Mouse (Mus musculus) stomach, postnatal 0 days (tissue): ENCODE measurements around the gene Ovol2.
A peak's percentile ranks its signal among the peaks of the same experiment; 100 is the strongest.

Source experiments
- CTCF ChIP-seq: IDR thresholded peaks from 2 replicates; pipeline ENCODE4 v1.5.1; 2016; ENCODE audit warnings: antibody characterized with exemption, low read depth, mild to moderate bottlenecking, moderate library complexity
- EP300 ChIP-seq: optimal IDR thresholded peaks from 2 replicates; pipeline ENCODE3; 2016; ENCODE audit warnings: antibody characterized with exemption

DNA sequence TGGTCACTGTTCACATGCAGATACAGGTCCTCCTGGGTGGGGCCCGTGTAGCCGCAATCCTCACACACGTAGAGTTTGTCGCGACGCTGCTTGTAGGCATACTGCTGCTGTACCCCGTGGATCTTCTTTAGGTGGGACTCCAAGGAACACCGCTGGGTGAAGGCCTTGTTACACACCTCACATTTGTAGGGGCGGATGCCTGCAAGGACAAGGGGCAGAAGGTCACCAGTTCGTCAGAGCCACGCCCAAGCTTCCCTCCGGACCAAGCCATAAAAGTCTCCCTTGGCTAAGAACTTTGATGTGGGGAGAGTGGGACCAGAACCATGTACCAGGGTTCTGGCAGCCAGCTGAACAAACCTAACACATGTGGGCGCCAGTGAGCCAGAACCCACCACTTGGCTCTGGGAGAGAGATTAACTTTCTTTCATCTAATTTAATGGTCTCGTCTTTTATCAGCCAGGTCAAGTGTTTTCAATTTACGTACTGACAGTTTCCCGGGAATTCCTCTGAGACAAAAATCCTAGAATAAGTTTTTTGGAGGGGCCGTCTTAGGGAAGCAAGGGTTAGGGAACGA lies 26.1 kb downstream of the Ovol2 start:
- no peak for TF ChIP-seq EP300
- TF ChIP-seq CTCF = peak; percentile 56
